Mouse (Mus musculus) thymus, postnatal 36 days (tissue): ENCODE data around the gene Slc25a21.

ENCODE experiments used
- DNase-seq, 2 experiments: peaks; one replicate each; pipeline ENCODE4 v3.0.0; 2022; ENCODE audit warnings: mixed read lengths in 2 of 2

Slc25a21 gene

GRCm38 (mm10) chr12:56718707-56719051, 478.6 kb downstream of the Slc25a21 start:
- no peak for DNase-seq

DNA sequence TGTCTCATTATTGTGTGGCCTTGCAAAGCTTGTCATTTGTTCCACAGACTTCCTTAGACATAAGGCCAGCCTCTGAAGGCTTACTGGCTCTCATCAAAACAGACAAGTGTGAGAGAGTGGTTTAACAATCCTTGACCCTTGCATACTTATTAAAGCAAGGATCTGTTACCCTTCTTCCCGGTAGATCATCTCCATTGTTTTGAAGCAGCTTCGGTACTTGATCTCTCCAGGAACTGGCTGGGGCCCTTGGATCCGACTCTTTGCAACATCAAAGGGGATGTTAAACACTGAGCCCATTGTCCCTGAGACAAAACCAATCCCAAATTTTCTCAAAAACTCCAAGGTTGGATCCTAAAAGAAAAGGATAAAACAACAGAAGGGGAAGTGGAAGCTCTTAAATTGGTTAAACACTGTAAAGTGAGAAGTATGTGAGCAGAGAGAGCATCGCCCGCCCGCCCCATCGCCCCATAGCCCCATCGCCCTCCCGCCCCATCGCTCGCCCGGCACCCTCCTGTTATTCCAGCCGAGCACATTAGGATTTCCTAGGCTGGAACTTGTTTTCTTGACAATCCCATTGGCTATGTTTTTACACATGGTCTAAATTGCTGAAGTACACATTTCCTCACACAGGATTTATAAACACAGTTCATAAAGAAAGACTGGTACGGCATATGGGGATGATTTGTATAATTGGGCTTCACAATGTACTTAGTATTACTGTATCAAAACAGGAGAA, 479.1 kb downstream of the Slc25a21 start:
- no peak for DNase-seq

GRCm38 (mm10) chr12:56701004-56701403, 496.3 kb downstream of the Slc25a21 start:
- no peak for DNase-seq

GRCm38 (mm10) chr12:56699915-56700900, 497.1 kb downstream of the Slc25a21 start:
- DNase-seq, result no peak

DNA sequence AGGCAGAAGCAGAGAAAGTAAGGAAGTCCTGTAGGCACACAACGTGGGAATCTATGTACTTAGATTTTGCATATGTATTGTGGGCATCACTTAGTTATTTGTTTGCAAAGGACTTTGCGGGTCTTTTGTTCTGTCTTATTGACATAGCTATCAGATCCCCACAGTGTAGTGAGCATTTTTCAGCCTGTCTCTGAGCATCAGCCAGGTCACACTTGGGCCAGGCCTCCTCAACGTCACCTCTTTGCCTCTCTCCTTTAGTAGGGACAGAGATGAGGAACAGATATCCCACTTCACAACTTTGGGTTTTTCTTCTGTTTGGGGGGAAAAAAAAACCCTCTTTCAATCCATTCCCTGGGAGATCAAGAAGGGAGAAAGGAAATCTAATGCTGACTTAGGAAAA, 497.9 kb downstream of the Slc25a21 start:
- no peak for DNase-seq

GRCm38 (mm10) chr12:56698191-56698980, 498.9 kb downstream of the Slc25a21 start:
- no peak for DNase-seq

- DNase-seq, result no peak
Measured at GRCm38 (mm10) chr12:56697785-56698184, 499.5 kb downstream of the Slc25a21 start.

- DNase-seq, result no peak
Measured at GRCm38 (mm10) chr12:56697011-56697740, 500.1 kb downstream of the Slc25a21 start.

GRCm38 (mm10) chr12:56696174-56697010, 500.9 kb downstream of the Slc25a21 start:
- DNase-seq, result no peak

DNA sequence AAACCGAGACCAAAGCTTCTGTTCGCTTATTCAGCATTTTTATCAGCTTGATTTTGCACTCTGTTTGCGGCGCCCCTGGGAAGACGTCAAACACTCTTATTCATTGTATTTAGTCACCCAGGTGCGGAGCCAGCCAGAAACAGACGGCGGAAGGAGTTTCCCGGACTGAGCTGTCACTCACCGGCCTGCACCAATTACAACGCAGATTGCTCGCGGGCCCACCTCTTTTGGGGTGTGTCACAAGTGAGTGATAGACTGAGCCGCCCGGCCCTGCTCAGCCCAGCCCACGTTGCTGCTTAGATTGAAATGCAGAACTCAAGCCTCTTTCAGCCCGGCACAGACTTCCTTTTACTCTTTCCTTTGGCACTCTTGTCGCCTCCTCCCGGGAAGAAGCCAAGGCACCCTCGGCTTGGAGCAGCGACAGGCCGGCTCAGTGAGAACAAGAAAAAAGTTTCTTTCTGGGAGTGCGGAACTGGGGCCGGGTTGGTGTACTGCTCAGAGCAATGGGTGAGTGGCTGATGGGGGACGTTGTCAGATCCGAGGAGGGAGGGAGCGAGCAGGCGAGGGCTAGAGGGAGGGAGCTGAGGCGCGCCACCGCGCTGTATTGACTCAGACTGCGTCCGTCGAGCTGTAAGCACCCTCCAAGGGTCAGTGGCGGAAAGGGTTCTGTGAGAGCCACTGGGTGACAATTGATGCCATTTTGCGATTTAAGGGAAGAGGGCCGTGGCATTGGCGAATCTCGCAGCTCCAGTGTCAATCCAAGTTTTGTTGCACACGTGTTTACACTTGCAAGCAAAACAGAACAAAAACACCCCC, 501.7 kb downstream of the Slc25a21 start:
- DNase-seq, result peak in 1 of 2 experiments; percentile 20

- no peak for DNase-seq
Measured at GRCm38 (mm10) chr12:56694936-56695335, 502.3 kb downstream of the Slc25a21 start.

- no peak for DNase-seq
Measured at GRCm38 (mm10) chr12:56694361-56694760, 502.9 kb downstream of the Slc25a21 start.

DNA sequence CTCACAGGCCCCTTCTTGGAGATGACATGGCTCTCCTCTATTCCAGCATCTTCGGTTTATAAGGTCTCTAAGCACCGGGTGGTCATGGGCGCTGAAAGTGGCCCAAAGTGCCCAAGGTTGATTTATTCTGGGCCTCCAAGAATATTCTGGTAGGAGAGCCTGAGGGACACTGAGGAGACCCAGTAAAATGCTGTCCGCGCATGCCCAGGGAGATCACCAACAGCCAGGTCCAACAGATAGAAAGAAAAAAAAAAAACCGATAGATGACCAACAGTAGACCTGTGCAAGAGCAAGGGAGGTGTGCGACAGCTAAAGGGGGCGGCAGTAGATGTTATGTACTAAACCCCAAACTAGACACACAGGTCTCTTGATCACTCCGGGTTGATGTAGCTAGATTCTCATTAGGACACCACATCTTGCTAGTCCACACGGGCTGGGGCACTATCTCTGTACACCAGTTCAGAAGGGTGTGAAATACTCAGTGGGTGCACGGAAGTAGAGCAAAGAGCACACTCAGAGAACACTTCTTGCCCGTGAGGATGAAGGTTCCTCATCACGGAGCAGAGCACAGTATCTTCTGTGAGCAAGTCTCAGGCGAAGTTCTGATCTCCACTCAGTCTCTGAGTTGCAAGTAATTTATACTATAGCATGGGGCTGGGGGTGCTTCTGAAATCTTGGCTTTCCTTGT, 503.7 kb downstream of the Slc25a21 start:
- no peak for DNase-seq

GRCm38 (mm10) chr12:56692536-56692935, 504.7 kb downstream of the Slc25a21 start:
- no peak for DNase-seq

DNA sequence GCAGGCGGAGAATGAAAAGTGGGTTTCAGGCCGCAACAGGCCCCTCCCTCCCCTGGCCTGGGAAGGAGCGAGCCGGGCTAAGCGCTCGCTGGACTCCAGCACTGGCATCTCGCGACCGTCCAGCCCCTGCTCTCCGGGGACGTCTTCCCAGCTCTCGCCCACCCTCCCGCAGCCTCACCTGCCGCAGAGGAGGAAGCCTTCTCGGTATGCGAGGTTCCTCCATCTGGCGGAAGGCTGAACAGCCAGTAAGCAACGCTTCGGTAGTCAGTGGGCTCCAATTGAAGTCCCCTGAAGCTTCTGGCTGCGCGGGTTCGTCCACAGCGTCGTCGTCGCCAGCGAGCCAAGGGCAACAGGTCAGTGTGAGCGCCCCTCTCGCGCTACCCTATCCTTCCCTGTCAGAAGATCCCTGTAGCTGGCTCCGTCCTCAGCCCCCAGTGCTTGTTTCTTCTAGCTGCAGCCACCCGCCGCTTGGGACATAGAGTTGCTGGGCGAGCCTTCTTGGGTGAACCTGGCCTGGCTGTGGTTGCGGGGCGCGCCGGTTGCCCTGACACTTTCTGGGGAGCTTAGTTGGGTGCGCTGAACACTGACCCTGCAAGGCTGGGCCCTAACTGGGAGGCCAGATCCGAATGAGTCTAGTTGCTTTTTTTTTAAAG, 505.7 kb downstream of the Slc25a21 start, which contains the start of gene Pax9:
Gene Pax9 (plus strand): TSS at position 341 of the 653 bp plus-strand sequence.
- DNase-seq, result no peak

DNA sequence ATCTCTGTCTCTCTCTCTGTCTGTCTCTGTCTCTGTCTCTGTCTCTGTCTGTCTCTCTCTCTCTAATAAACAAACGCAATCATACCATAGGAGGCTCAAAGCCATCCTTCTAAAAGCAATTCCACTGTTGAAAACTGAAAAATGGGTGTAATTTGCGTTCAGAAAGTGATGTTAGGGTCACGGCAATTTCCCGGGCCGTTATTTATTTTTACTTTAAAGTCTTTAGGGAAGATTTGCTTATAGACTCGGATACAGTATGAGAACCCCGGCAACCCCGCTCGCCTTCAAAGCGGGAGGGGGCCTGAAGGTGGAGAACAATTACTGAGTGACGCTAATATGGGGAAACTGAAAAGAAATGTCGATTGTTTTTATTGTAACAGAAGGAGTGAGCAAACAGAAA, 506.3 kb downstream of the Slc25a21 start:
- DNase-seq, result no peak

GRCm38 (mm10) chr12:56690366-56690765, 506.9 kb downstream of the Slc25a21 start:
- no peak for DNase-seq

- DNase-seq, result no peak
Measured at GRCm38 (mm10) chr12:56689736-56690135, 507.5 kb downstream of the Slc25a21 start.

DNA sequence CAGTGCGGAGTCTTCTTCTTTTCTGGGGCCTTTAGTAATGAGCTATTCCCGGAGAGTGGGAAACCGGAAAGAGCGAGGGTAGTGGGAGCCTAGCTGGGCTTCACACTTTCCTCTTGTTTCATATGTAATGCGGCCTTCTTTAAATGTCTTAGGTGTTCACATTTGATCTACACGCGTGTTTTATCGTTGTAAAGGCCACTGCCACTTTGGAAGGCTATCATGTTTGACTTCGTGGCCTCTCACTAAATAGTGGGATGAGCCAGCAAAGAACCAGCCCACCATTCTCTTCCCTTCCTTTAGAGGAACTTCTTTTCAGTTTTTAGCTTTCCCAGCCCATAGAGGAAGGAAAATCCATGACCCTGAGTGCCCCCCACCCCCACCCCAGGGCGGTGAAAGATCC, 507.9 kb downstream of the Slc25a21 start:
- no peak for DNase-seq
